Mouse (Mus musculus) hindbrain, embryonic 15.5 days (tissue): ENCODE measurements around the gene Fbp1. TPM values are rescaled to one million over a fixed set of nuclear protein-coding genes. Genes with fewer than 3 reads are reported as not detected.

Experiments used
- polyA plus RNA-seq: library from polyadenylated mRNA; unstranded; fragments of >200 nt; fragmentation: Nextera tagmentation; extraction: Ambion mirVana; gene quantifications from 2 replicates; pipeline ENCODE4 v1.2.1, GENCODE M21; 2015

Gene Fbp1
- polyA plus RNA-seq, 1 experiment from 2014 or later = 0.49 TPM

Other genes with a start within 250 kb of the Fbp1 start
- 32.6 and 34.6 TPM in 2 replicates for gene Platr25, start 127.6 kb downstream of the Fbp1 start, polyA plus RNA-seq
- 9.0 and 9.7 TPM in 2 replicates for gene Gm5141, start 102.5 kb downstream of the Fbp1 start, polyA plus RNA-seq
- 0.69 and 1.2 TPM in 2 replicates for gene Fbp2, start 29.9 kb downstream of the Fbp1 start, polyA plus RNA-seq
- 27.7 and 34.6 TPM in 2 replicates for gene 2010111I01Rik, start 76.6 kb upstream of the Fbp1 start, polyA plus RNA-seq